Mouse (Mus musculus): ENCODE results near the gene Ccdc167. TPM values are rescaled to one million over a fixed set of nuclear protein-coding genes. Genes with fewer than 3 reads are reported as not detected.

Ccdc167 gene
- polyA plus RNA-seq (2017; shearing (Covaris generic)) = 10.5 TPM

DNA sequence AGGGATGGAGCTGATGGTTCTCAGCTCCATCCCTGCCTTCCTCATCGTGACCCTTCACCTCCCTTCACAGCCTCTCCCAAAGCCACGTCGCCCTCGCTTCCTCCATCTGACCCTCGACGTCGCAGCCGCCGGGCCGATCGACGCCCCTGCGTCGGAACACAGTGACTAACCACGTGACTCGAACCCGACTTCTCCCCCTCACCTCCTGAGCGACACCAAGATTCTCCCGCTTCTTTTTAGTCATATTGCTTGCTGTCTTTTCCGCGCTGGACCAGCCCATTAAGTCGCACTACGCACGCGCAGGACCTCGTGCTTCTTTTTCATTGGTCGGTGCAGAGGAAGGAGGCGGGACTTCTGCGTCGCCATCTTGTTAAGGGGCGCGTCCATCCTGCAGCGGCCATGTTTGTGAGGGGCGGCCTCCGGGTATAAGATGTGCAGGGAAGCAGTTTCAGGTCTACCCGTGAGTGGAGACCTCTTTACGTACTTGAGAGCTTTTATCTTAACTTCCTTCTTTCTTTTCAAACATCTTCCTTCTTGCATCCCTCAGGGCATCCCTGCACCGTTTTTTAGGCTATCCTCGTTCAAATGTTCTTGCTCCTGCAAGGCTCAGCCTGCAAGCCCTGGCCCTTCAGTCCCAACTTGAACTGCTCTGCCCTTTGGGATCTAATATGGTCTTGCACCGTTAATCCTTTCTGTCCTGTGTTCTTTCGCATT, at the start of gene Ccdc167:
Gene Ccdc167, minus strand, starts transcription at position 313 of the 714 bp plus-strand sequence.

DNA sequence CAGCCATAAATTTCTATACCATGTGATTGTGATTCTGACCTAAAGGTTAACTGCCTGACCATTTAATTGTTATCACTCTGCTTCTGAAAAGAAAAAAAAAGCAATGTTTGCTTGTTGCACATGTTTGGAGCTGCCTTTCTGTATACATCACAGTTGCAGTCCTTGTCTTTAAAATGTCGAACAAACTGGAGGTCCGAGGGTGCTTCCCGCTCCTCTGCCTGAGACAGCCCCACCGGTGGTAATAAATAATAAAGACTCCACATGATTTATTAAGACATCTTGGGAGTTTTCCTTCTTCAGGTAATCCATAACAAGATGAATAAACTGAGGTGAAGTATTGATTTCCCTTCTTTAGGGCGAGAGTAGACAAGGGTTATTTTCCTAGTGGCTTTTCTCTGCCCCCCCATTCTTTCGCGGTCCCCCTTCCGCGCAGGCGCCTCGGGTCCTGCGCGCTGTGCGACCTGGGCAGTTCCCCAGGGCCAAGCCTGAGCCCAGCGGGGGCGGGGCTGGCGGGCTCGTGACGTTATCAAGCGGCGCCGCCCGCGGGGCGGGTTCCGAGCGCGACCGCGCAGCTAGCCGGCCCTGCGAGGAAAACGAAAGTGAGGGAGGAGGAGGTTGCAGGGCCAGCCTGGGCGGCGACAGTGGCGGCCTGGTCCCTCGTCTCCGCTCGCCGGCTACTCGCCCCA, 56.6 kb downstream of the Ccdc167 start, which contains the start of gene Cmtr1:
Gene Cmtr1, plus strand, starts transcription at position 520 of the 686 bp plus-strand sequence.

Other genes starting within 250 kb of the Ccdc167 start
- 34.1 TPM for gene Pim1, start 226.3 kb downstream of the Ccdc167 start, polyA plus RNA-seq (2017; shearing (Covaris generic))
- gene Gm17657, start 167.4 kb downstream of the Ccdc167 start, polyA plus RNA-seq (2017; shearing (Covaris generic)) = not detected
- gene Tbc1d22b, start 167.3 kb downstream of the Ccdc167 start, polyA plus RNA-seq (2017; shearing (Covaris generic)) = 30.4 TPM
- 5.6 TPM for gene Tmem217, start 164.7 kb downstream of the Ccdc167 start, polyA plus RNA-seq (2017; shearing (Covaris generic))
- gene Rnf8, start 102.3 kb downstream of the Ccdc167 start, polyA plus RNA-seq (2017; shearing (Covaris generic)) = 29.9 TPM
- gene Gm28043, start 102.2 kb downstream of the Ccdc167 start, polyA plus RNA-seq (2017; shearing (Covaris generic)) = 8.0 TPM
- gene Cmtr1, start 56.4 kb downstream of the Ccdc167 start, polyA plus RNA-seq (2017; shearing (Covaris generic)) = 283 TPM